Mouse (Mus musculus) kidney, postnatal 25 days (tissue): ENCODE results near the gene Gpd2.
A peak's percentile ranks its signal among the peaks of the same experiment; 100 is the strongest.

Source experiments
- DNase-seq, 2 experiments: peaks; one replicate each; pipeline ENCODE4 v3.0.0; 2021; ENCODE audit warnings: mixed read lengths in 2 of 2

Gene Gpd2

GRCm38 (mm10) chr2:57304212-57304611, 66.8 kb downstream of the Gpd2 start:
- no peak for DNase-seq

- DNase-seq, result no peak
Measured at GRCm38 (mm10) chr2:57312268-57312797, 74.9 kb downstream of the Gpd2 start.

DNA sequence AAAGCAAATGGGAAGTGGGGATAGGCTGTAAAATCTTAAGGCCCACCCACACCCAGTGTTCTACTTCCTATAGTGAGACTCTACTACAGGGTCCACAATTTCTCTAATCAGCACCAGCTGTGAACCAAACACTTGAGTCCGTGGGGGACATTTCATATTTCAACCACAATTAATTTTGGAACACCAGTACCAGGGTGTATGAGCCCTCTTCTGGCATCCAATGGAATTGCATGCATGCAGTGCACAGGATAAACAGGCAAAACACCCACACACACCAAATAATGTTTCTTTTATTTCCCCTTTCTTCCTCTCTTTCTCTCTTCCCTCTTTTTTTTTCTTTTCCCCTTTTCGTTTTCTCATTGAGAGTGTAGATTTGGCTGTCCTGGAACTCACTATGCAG, 78.6 kb downstream of the Gpd2 start:
- peak in 1 of 2 experiments; percentile 71 for DNase-seq

DNA sequence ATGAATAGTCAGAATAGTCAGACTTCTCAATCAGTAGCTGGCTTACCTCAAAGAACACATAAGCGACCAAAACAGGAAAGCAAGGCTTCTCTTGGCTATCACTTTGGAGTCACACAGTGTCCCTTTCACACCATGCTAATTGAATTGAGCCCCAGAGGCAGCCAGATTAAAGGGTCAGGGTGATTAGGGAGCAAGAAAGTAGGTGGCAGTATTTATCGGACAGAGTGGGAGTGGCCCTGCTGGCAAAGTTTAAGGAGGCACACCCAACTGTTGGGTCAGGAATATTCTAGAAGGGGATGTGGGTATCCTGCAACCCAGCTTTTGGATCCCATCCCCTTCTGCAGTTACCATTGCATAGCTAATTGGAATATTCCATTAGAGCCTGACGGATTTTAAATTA, 80.9 kb downstream of the Gpd2 start:
- DNase-seq, result no peak

DNA sequence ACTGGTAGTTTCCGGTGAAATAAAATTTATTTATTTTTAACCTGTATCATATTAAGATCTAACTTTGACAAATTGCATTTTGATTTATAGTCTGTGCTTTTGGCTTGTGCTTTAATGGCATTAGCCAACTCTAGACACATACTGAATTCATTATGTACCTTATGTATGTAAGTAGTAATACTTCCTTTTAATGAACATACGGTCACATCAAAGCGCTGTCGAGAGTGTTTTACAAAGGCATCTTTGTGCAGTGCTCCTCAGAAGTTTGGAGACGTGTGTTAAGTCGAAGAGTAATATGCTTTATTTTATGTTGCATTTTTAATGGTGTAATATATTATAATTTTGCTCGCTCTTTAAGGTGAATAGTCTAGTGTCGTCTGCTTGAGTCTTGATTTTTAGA, 88.7 kb downstream of the Gpd2 start:
- no peak for DNase-seq

DNA sequence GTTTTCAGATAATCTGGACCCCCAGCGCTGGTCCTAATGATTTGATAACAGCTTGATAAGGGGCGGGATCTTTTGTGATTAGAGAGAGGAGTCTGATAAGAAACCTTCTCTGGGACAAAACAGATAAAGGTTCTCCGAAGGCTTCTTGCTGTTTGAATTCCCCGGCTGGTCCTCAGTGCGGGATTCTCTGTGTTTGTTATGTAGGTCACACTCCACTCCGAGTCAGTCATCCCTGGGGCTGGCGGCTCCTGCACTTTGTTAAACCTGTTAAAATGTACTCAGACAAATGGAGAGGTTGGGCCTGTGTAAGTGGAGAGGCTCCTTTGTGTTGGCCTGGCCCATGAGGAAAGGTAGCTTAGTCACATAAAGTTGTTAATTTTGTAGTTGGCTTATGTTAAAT, 91.9 kb downstream of the Gpd2 start:
- no peak for DNase-seq

GRCm38 (mm10) chr2:57330812-57331211, 93.4 kb downstream of the Gpd2 start:
- DNase-seq, result no peak

GRCm38 (mm10) chr2:57331266-57331665, 93.8 kb downstream of the Gpd2 start:
- DNase-seq, result no peak

- no peak for DNase-seq
Measured at GRCm38 (mm10) chr2:57333481-57333880, 96.0 kb downstream of the Gpd2 start.

DNA sequence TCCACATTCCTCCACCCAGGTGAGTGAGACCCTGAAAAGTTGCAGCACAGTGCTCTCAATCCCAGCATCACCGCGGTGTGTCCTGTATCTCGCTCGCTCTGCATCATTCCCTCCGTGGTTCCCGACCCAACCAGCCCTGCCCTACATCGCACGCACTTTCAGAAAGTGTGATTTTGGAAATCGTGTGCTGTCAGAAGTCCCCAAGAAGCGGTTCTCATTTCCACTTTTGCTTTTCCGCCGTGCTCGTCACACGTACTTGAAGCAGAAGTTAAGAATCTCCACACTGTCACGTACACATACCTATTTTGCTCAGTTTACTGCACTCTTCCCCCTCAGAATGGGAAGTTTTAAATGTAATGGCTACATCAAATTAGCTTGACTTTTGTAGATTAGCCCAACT, 98.0 kb downstream of the Gpd2 start:
- no peak for DNase-seq

DNA sequence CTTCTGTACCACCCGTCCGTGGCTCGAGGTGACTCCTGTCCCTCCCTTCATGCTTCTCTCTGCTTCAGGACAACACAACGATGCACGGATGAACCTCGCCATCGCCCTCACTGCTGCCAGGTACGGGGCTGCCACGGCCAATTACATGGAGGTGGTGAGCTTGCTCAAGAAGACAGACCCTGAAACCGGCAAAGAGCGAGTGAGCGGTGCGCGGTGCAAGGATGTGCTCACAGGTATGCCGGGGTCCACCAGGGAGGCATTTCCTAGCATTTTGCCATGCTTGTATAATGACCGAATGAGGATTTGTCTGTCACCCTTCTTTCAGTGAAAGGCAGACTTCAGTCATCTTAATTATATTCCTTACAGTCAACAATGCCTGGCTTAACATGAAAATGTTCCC, 101.3 kb downstream of the Gpd2 start:
- DNase-seq, result no peak

DNA sequence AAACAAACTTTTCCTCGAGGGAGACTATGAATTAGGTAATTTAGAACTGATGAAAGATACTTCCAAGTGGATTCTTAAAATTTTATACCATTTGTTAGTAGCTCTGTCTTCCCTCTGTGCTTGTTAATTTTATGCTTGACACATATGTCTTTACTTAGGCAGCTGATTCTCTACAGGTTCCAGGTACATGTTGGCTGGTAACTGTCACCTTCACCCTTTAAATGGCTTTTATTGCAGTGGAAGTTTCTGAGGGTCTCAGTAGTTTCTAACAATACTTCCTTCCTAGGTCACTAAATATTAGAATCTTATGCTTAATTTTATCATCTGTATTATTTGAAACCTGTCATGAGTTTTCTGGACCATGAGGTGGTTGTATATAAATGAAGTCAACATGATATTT, 105.5 kb downstream of the Gpd2 start:
- DNase-seq, result no peak

DNA sequence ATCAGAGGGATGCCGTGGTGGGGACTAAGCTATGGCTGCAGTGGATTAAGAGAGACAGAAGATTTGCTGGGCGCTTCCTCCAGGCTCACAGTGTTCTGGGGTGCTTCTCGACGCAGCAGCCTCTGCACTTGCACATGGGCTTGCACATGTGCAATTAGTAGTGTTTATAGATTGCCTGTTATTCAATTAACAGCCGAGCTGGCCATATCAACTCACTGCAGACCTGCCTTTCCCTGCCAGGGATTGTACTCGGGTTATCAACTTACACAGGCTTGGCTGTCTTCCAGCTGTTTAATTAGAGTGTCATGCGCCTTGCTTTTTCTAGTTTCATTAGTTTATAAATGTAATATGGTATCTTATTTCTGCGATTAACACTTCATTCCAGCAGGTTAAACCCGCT, 113.2 kb downstream of the Gpd2 start:
- no peak for DNase-seq

- DNase-seq, result no peak
Measured at GRCm38 (mm10) chr2:57353722-57354432, 116.4 kb downstream of the Gpd2 start.

GRCm38 (mm10) chr2:57354848-57355247, 117.4 kb downstream of the Gpd2 start:
- DNase-seq, result no peak

GRCm38 (mm10) chr2:57356222-57356822, 118.9 kb downstream of the Gpd2 start:
- DNase-seq, result no peak

- no peak for DNase-seq
Measured at GRCm38 (mm10) chr2:57362503-57362902, 125.1 kb downstream of the Gpd2 start.

GRCm38 (mm10) chr2:57374647-57375046, 137.2 kb downstream of the Gpd2 start:
- no peak for DNase-seq

- no peak for DNase-seq
Measured at GRCm38 (mm10) chr2:57375138-57375837, 137.9 kb downstream of the Gpd2 start.

DNA sequence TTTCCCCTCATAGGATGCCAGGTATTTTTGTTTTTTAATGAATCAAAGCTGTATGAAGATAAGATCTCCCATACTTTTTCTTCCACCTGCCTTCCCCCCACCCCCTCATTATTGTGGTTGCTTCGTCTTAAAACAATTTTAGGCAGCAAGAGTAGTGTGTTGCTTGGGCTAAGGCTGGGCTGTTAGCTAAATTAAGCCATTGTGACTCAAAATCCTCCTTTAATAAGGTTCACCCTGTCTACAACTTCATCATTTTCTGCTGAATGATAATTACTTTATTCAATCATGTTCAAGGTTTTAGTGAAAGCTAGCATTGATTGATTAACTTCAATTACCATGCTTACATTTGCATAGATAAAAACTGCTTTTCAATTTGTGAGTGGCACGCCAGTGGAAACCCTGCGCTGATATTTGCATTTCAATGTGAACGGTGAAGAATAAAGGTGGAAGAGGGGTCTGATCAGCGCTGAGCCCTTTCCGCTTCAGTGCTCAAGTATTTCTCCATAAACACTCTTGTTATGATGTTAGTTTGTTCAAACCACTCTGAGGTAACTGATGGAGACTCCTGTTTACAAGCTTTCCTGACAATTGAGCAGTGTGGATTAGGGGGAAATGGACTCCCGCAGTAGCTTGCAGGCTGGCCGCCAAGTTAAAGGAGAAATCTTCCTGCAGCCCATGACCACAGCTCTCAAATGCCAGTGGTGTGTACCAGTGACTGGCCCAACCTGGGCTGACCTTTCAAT, 140.9 kb downstream of the Gpd2 start:
- DNase-seq, result no peak

DNA sequence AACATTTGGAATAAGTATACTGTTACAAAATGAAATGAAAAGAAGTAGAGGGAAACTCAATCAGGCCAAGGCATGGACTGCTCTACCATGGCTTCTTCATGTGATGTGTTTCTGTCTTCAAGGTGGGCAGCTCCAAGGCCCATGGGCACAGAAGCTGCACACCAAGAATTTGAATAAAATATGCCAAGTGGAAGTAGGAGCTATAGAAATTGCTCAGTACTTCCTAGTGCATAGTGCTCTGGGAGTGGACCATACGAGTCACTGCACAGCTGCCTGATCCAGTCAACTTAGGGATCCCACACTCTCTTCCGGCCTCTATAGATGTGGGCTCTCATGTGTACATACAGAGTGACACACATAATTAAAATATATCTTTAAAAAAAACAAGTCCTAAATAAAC, 147.2 kb downstream of the Gpd2 start:
- DNase-seq, result no peak

- no peak for DNase-seq
Measured at GRCm38 (mm10) chr2:57387816-57388215, 150.4 kb downstream of the Gpd2 start.

GRCm38 (mm10) chr2:57395071-57395470, 157.6 kb downstream of the Gpd2 start:
- no peak for DNase-seq
